Mouse (Mus musculus): Measurements from ENCODE around the gene A530084C06Rik.
A peak's percentile ranks its signal among the peaks of the same experiment; 100 is the strongest.

Gene A530084C06Rik

DNA sequence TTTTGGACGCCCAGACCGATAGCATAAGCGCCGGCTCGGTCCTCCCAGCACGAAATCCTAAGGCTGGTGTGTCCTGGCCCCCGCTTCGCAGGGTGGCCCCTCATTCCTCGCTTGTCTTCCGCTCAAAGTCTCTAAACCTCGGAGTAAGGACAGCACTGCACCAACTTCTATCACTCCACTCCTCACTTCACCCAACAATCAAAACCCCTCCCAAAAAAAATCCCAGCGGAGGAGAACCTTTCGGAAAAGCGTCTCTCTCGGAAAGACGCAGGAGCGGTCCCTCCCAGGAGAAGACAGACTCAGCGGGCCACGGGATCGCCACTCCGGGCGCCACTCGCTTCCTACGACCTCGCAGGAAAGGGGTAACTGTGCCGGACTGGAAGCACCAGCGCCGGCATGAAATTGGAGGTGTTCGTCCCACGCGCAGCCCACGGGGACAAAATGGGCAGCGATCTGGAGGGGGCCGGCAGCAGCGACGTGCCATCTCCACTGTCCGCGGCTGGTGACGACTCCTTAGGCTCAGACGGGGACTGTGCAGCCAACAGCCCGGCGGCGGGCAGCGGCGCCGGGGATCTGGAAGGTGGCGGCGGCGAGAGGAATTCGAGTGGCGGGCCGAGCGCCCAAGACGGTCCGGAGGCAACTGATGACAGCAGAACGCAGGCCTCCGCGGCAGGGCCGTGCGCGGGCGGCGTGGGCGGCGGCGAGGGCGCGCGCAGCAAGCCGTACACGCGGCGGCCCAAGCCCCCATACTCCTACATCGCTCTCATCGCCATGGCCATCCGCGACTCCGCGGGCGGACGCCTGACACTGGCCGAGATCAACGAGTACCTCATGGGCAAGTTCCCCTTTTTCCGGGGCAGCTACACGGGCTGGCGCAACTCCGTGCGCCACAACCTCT, at the start of gene A530084C06Rik:
A530084C06Rik (minus strand) TSS at position 813 of the 898 bp plus-strand sequence.
- DNase-seq, result peak; percentile 24 to 50

DNA sequence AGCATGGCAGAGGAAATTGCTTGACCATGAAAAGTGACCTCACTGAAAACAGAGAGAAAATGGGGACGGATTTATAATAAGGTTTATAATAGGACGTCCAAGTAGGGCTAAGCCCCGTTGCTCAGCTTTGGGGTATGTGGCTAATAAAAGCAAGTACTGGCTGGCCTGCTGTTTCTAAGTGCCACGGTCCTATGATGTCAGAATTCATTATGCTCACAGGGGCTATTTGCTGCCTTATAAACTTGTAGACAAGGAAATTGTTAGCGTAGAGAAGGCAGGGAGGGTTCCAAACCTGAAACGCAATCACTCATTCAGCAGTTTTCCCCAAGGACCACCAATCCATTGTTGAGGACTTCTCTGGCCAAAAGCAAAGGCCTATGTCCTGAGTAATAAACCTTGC, 44.8 kb upstream of the A530084C06Rik start:
- DNase-seq, result no peak

DNA sequence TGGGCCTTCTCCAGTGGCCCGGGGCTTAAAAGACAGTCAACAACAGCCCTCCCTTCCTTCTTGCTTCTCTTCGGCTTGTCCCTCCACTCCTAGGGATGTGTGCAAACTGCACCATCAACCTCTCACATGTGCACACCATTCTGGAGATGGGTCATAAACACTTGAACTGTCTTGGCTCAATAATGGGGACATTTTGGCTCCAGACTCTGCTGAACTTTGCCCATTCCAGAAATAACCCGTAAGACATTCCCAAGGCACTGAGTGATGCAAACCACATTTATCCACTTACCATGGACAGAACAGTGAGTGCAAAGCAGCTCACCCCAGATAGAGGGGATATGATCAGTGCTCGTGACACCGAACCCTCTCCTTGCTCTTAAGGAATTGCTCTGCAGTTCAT, 40.4 kb upstream of the A530084C06Rik start:
- DNase-seq, result no peak

DNA sequence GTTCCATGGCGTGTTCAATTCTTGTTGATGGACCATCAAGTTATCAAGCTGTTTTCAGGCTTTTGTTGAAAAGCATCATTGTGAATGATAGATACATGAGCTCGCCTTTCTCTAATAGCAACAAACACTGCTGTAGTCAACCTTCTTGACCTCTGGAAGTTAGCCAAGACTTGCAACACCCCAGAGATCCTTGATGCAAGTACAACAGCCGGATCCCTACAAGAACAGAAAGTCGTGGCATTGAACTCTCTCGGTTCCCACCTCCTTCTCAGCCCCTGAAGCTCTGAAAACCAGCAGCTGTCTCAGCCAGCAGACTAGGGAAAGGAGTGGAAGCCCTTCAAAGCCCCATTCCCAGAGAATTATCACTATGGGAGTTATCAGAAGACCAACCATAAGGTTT, 28.2 kb upstream of the A530084C06Rik start:
- DNase-seq, result no peak

DNA sequence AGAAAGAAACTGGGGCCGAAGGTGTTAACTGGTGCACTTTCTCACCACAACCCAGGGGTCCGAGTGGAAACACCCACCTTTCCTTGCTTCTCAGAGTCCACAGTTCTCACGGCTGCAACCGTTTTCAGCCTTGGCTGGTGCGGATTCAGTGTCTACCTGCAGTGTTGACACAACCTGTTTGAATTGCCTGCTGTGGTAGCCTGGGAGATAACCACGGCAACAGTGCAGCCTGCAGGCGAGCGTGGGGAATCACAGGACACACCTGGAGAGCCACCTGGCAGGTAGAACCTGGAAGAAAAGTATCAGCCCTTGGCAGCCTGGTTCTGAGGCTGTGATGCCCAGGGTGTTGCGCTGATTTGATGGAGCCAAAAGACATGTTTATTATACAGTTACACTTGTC, 20.7 kb upstream of the A530084C06Rik start:
- DNase-seq, result no peak

DNA sequence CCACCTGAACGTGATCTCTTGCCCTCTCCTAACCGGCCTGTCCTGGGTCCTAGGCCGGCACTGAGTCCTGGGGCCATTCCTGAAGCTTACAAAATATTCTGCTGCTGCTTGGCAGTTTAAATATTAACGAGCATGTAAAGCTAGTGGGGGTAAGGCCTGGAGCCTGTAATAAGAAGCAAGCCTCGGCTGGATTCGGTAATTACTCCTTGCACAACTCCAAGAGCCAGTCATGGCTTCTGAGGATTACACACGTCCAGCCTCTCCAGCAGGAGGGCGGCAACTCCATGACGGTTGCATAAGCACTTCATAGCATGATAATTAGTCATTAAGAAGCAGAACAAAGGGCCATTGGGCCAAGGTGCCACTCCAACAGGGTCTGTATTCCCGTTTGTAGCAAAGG, 19.3 kb upstream of the A530084C06Rik start:
- no peak for DNase-seq

DNA sequence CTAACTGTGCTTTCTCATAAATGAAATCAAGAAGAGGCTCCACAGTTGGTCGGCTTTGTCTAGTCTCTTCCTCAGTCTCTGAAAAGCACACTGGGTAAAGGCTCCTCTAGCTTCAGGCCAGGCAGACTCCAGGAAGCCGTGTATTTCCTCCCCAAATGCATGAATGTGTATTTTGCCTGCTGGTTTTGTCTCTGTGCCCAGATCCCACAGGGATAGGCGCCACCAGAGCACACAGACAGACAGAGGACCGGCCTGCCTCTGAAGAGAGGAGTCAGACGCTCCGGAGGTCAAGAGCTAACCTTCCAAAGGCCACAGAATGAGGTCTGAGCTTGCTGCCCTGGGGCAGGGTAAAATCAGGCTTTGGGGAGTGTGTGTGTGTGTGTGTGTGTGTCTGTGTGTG, 18.4 kb upstream of the A530084C06Rik start:
- no peak for DNase-seq

DNA sequence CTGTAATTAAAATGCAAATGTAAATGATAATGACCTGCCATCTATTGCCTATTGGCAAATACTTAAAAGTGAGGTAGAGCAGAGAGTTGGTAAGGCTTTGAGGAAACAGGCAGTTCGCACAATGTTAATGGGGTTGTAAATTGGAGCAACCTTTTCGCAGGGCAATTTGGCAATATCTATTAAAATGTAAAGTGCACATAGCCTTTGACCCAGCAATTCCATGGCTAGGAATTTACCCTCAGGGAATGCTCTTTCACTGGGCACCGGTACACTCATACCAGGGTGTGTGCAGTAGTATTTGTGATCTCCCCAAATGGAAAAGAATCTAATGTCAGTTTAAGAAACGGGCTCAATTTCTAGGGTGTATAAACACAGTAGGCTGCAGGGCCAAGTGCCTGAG, 17.6 kb upstream of the A530084C06Rik start:
- DNase-seq, result no peak

DNA sequence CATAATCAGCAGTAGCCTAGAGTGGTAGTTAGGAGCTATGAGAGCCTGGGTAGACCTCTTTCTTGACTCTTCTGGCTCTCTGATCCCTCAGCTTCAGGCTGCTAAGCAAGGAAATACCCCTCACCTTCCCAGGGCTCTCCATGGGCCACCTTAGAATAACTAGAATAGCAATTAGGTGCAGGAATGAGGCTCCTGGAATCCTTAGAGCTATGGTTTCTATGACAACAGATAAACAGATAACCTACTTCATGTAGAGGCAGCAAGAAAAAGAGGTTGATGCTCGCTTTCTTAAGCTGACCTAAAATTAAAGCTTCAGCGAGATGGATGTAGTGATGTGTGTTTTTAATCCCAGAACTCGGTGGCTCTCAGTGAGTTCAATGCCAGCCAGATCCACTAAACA, 15.5 kb upstream of the A530084C06Rik start:
- no peak for DNase-seq

DNA sequence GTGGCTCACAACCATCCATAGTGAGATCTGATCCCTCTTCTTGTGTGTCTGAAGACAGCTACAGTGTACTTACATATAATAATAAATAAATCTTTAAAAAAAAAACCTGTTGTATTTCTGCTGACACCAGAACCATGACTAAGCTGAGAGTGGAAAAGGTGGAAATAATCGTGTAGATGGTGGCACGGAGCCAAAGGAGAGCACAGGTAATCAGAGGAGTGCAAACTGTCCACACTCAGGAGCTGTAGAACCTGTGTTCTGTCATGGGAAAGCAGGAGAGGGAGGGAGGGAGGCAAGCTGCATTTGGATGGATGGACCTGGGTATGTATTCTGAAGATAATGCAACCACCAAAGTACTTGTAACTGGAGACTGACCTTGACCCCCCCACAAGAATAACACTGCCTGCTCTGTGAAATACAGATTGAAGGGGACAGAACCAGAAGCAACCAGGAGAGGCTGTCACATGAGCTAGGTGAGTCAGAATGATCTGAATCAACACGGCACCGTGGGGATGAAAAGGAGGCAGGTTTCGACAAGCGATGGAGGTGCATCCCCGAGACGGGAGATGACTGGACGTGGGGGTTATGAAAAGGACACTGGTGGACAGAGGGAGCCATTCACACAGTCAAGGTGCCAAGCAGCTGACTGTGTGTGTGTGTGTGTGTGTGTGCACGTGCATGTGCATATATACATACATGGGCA, 13.8 kb upstream of the A530084C06Rik start:
- no peak for DNase-seq

DNA sequence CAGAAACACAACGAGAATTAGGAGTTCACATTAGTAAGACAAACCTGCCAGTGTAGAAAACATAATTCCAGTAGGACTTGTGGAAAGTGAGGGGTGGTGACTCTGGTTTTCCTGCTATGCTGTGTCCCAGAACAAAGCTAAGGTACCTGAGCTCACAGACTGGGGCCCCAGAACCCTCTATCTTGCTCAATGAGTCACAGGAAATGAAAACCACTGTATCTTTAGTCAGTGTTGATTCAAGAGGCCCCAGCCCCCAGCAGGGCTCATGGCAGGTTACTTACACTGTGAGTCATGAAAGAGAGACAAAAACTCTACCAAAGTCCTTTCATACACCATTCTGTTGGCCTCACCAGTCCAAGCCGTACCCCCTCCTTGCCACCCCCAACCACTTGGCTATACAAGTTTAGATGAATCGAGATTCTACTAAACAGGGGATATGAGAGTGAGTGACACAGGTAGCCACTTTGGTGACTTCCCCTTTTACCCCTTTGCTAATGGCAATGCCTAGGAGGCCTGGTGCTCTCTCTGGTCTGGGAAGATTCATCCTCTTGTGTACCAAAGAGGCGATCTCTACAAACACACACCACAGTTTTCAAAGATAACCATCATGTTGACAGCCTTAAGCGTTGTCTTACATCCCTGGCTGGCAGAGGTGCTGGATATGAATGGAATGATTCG, 8.6 kb upstream of the A530084C06Rik start:
- DNase-seq, result no peak

DNA sequence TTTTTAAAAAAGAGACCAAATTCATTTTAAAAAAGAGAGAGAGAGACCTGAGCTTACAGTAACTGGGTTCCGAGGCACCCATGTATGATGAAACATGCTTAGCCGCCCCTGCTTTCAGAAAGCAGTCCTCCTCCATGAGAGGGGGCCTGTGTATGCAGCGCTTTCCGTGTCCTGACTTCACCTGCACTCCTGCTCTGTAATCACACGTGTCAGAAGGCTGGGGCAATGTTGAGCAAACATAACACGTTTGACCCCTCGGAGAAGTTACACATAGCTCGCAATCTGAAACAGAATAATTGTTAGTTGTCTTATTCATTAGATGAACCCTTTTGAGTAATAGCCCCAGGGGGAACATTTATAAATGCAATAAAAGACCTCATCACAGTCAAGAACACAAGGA, 8.0 kb upstream of the A530084C06Rik start:
- no peak for DNase-seq

DNA sequence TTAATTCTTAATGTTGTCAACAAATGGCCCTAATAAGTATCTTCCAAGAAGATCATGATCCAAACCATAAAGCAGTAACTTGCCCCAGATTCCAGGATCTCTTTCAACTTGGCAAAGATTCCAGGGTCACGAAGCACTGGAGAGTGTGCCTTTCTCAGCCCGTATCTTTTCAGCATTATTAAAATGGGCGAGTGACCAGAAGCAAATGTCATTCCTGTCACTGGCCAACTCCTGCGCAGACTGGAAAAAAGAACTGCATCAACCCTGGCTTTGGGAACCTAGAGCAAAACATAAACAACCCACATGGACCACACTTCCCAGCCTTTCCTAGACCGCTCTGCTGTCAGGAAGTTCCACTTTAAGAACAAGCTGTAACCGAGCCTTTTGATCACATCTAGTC, 5.3 kb upstream of the A530084C06Rik start:
- DNase-seq, result no peak

DNA sequence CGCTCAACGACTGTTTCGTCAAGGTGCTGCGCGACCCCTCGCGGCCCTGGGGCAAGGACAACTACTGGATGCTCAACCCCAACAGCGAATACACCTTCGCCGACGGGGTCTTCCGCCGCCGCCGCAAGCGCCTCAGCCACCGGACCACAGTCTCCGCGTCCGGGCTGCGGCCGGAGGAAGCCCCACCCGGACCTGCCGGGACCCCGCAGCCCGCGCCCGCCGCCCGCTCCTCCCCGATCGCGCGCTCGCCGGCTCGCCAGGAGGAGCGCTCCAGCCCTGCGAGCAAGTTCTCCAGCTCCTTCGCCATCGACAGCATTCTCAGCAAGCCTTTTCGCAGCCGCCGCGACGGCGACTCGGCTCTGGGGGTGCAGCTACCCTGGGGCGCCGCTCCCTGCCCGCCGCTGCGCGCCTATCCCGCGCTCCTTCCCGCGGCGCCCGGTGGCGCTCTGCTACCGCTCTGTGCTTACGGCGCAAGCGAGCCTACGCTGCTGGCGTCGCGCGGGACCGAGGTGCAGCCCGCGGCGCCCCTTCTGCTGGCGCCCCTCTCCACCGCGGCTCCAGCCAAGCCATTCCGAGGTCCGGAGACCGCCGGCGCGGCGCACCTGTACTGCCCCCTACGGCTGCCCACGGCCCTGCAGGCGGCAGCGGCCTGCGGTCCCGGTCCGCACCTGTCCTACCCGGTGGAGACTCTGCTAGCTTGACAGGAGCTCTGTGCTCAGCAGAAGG, 449 bp upstream of the A530084C06Rik start:
- DNase-seq, result peak; percentile 71 to 75

DNA sequence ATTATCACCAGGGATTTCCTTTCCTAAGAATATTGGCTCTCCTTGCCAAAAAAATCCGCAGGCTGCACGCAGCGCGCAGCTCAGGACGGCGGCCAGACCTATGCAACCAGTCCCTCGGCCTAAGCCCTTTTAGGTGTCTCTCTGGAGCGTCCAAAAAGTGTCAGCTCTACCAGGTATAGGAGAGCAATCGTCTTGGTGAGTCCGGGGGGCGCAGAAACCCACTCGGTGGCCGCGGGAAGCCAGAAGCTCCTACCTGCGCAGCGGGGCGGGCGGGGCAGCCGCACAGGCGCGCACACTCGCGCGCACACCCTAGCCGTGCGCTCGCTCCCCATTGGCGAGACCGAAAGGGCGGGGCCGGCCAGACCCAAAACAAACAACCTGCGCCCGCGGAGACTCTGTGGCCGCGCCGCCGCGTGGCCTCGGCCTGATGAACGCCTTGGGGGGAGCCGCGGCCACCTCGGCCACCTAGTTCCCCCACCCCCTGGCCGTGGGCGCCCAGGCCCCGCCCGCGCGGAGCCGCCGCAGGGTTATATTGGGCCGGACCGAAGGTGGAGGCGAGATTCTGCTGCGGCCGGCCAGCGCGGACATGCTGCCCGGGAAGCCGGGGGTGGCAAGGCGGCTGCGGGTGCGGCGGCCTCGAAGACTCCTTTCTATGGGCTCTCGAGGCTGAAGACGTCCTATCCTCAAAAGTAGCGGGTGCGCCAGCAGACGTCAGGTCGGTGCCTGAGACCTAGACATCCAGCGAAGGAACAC, 1.2 kb downstream of the A530084C06Rik start:
- DNase-seq, result peak; percentile 48 to 64

DNA sequence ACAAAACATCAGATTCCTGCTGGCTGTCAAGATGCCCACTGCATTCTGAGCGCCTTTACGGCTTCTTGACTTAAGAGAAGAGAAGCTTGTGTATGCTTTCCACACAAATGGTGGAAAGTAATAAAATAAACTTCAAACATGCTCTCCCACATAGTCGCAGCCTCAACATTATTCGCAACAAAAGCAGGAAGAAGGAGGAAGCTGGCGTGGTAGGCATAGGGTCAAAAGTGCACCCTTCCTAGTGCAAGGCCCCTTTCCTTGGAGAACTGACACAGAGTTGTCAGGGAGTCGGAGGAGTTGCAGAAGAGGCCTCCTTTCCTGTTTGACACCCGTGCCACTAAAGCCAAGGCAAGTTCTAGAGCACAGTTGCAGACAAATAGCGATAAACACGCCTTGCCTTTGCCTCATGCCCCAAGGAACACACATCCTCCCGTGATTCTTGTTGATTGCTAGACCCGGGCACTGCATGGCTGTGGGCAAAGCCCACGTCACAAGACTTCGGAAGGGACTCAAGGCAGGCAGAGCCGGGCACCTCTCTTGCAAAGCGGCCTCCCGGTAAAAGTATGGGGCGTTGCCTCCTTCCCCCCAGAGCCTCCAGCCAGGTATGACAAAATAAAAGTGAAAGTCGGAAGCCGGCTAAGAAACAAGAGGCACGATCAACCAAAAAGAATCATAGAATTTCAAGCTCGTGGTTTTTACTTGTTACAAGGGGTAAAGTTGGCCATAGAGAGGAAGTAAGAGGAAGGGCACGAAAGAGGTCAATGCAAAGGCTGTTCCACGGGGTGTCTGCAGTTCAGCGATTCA, 2.0 kb downstream of the A530084C06Rik start:
- no peak for DNase-seq

DNA sequence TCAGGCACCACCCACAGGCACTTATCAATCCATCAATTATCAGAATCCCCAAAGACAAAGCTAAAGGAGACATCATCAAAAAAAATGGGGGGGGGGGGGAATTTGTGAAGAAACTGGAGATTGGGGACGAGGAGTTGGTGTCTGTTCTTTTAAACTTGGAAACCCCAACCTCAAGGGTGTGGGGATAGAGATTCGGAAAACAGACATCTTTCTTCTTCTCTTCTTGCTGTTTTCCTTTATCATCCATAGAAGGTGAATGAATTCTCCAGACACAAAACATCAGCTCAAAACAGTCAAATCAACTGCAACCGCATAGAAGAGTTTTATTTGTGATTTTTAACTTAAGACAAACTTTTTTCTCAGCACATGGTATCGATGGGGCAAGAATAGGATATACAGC, 3.3 kb downstream of the A530084C06Rik start, which contains the start of gene Foxq1:
Foxq1 (plus strand) TSS at position 301 of the 400 bp plus-strand sequence.
- no peak for DNase-seq

DNA sequence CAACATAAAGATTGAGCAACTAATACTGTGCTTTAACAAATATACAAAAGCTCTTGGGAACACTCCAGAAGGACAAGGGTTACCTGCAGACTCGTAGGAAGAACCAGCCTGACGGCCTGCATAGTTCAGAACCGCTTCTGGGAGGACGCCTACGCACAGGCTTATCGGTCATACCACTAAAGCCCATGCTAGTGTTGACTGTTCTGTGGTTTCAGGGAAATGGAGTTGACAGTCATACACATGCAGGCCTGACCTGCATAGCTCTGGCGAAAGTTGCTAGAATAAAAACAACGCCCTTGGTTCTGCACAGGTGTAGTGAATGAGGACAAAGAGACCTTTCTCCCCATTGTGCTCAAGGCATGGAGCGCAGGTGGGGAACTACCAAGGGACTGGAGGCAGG, 11.5 kb downstream of the A530084C06Rik start:
- DNase-seq, result no peak

DNA sequence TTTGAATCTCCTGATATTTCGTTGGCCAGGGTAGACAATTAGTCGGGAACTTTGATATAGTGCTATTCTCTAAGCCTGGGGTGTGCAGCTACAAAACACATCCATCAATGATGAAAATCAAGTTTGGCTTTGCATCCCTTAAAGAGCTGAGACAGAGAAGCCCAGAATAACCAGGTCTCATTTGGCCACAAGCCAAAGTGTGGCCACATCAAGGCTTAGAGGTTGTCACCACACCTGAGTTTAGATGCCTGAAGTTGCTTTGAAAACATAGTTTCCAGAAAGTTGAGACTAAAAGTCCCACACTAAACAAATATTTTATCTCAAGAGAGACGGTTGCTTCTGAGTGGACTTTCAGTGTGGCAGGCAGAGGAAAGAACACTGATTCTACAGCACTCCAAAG, 11.9 kb downstream of the A530084C06Rik start:
- DNase-seq, result no peak

DNA sequence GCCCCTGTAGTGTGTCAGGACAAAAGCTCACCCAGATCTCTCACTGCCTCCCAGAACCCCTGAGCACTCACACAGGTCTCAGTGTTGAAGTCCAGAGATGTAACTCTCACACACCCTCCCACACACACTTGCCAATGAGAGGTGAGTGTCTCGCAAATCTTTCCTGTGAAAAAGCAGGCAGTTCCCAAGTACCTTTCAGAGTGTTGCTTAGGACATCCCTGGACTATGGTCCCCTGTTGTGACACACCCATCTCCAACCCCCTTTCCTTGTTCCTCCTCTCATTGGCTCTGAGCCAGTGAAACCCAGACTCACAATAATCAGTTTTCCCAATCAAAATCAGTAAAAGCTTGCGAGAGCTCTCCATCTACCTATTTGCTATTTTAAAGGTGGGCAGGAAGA, 12.3 kb downstream of the A530084C06Rik start:
- no peak for DNase-seq

DNA sequence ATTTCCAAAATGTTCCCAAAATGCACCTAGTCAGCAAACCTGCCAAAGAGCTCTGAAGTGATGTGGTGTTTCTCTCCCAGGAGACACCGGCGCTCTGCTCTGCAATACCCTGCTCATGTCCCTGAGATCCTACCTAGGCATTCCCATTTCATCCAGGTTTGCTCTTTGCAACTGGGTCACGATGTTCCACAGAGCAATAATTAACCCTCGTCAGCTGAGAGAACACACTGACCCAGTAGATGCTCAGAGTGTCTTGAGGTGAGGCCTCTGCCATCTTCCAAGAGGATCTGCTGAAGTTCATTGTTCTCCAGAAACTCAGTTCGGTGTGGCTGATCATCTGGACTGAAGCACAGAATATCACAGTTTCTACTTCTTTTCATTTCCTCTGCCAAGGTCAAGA, 16.1 kb downstream of the A530084C06Rik start:
- DNase-seq, result no peak

Measured in cerebellum, postnatal 14 days (tissue).